Mouse (Mus musculus) left cerebral cortex, adult 18-20 months (tissue): Measurements from ENCODE around the gene Pdzd2. TPM values are rescaled to one million over a fixed set of nuclear protein-coding genes. Genes with fewer than 3 reads are reported as not detected.
A peak's percentile ranks its signal among the peaks of the same experiment; 100 is the strongest.

Source experiments
- DNase-seq, 2 experiments: peaks; one replicate each; pipeline ENCODE4 v3.0.0; 2021 to 2022; ENCODE audit warnings: low spot score in 2 of 2, mixed read lengths in 1 of 2
- total RNA-seq, 2 experiments: library from RNA; stranded (reverse); gene quantifications; 2 replicates each; pipeline ENCODE4 v1.2.3; 2021

Gene Pdzd2
- total RNA-seq, 2 experiments from 2014 or later, result 59.8 to 64.7 TPM

- DNase-seq, result no peak
Observed at GRCm38 (mm10) chr15:12678540-12679112, 61.1 kb downstream of the Pdzd2 start.

GRCm38 (mm10) chr15:12675366-12675765 is 64.4 kb downstream of the Pdzd2 start:
- DNase-seq, result no peak

- DNase-seq, result no peak
Observed at GRCm38 (mm10) chr15:12674026-12674425, 65.7 kb downstream of the Pdzd2 start.

DNA sequence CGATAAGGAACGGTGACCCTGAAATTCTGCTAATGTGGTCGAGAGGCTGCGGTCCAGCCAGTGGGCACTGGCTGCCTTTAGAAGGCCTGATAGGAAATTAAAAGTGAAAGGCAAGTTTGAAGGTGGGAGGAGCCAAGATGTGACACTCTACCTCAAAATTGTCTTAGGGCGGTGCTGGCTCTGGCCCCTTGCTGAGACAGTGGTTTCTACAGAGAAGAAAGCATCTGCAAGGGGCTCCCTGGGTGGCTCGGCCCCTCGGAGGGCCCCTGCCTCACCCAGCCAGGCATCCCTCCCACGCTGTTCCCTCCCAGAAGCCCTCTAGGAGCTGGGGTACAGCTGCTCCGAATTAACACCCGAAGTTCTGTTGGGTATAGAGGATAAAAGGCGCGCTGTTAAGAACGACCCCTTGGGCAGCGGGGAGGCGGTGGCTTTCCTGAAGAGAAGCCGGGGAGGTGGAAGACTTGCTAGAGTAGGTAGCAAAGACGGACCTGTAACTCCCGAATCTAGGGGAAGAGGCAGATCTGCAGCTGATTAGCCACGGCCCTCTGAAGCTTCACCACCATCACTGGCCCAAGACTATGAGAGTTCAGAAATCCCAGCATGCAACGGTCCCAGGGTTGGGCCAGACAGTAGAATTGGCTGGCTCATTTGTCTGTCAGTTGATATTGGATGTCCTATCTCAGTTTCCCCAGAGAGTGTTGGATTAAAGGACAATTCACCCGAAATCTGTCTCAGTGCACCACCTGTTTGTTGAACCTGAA is 71.8 kb downstream of the Pdzd2 start:
- no peak for DNase-seq

- no peak for DNase-seq
Observed at GRCm38 (mm10) chr15:12665946-12666345, 73.8 kb downstream of the Pdzd2 start.

DNA sequence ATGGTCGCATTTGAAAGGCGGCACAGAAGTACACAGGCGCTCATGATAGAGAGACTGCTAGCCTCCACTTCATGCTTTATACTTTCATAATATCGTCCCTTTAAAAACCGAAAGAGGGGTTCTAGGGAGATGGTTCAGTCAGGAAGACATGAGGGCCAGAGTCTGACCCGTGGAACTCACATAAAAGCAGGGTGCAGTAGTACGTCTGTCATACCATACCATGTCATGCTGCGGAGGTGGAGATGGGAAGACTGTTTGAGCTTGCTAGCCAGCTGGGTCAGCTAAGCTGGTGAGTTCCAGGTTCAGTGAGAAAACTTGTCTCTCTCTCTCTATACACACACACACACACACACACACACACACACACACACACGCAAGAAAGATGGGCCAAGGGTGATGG is 76.4 kb downstream of the Pdzd2 start:
- DNase-seq, result no peak

GRCm38 (mm10) chr15:12660320-12660719 is 79.4 kb downstream of the Pdzd2 start:
- no peak for DNase-seq

DNA sequence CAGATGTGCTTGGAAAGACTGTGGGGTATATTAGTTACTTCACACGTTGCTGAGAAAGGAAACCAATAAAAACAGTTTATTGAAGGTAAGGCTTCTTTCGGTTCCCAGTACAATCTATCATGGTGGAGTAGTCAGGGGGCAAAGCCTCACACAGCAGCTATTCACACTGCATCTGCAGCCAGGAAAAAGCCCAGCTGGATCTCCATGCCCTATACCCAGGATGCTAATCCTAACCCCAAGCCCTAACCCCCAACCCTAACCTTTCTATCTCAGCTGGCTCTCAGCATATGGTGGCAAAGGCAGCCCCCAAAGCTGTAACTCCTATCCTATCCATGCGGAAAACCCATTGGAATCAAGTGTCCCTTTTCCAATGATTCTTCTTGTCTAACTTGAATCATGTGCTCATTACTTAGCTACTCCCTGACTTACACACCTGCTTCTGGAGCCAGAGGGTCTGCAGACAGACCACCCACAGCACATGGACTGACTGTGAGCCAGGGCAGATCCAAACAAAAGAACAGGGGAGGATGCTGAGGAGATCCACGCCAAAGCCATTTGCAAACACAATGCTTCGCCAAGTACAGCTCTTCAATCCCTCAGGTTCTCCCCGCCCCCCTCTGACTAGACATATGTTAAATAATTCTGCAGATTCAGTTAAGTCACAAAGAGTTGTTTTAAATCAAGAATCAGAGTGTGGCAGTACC is 83.6 kb downstream of the Pdzd2 start:
- no peak for DNase-seq

- no peak for DNase-seq
Observed at GRCm38 (mm10) chr15:12655316-12655715, 84.4 kb downstream of the Pdzd2 start.

GRCm38 (mm10) chr15:12652336-12653031 is 87.2 kb downstream of the Pdzd2 start:
- no peak for DNase-seq

- no peak for DNase-seq
Observed at GRCm38 (mm10) chr15:12650236-12650635, 89.5 kb downstream of the Pdzd2 start.

DNA sequence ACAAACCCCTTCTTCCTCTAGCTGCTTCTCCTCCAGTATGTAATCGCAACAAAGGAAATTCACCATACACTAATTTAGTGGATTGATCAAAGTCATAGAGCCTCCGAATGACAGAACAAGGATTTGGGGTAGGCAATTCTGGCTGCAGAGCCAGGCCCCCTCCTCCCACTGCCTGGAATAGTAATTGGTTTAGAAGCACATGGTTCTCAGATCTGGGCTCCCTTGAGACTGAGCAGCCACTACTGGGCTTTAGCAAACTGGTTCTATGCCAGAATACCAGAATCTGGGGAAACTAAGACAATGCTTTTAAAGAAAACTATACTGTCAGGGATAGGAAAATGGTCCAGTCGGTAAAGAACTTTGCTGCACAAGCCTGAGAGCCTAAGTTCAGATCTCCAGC is 90.0 kb downstream of the Pdzd2 start:
- DNase-seq, result no peak

GRCm38 (mm10) chr15:12649131-12649530 is 90.6 kb downstream of the Pdzd2 start:
- no peak for DNase-seq

- peak; percentile 54 to 70 for DNase-seq
Observed at GRCm38 (mm10) chr15:12640755-12641154, 99.0 kb downstream of the Pdzd2 start.

DNA sequence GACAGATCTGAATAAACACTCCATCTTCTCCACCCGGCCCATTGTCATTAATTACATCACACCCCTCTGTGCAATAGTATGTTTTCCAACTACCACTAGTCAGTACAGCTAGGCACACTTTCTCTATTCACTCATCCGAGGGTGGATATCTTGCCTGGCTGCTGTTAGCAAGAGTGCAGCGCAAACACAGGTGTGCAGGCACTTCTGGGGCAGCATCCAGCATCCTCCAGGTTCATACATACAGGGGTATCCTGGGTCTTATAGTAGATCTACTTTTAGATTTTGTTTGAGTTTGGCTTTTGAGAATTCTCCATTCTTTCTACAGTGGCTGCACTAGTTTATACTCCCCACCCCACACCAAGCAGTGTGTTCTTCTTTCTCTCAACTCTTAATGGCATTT is 99.9 kb downstream of the Pdzd2 start:
- DNase-seq, result no peak

DNA sequence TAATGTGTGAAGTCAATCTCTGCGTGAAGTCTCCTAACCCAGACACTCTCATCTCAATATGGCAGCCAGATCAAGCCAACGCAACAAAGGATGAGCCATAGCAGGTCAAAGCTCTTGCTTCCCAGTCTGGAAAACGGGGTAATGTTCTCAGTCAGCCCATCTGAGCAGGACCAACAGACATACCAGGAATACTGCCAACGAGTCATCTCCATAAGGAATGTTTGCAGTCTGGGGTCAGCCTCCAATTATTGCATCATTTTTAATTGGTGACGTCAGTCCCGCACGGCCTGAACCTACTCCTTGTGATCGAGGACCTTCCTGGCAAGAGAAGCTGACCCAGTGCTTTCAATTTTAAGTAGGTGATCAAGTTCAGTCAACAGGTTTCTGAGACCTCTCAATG is 100.5 kb downstream of the Pdzd2 start:
- no peak for DNase-seq

DNA sequence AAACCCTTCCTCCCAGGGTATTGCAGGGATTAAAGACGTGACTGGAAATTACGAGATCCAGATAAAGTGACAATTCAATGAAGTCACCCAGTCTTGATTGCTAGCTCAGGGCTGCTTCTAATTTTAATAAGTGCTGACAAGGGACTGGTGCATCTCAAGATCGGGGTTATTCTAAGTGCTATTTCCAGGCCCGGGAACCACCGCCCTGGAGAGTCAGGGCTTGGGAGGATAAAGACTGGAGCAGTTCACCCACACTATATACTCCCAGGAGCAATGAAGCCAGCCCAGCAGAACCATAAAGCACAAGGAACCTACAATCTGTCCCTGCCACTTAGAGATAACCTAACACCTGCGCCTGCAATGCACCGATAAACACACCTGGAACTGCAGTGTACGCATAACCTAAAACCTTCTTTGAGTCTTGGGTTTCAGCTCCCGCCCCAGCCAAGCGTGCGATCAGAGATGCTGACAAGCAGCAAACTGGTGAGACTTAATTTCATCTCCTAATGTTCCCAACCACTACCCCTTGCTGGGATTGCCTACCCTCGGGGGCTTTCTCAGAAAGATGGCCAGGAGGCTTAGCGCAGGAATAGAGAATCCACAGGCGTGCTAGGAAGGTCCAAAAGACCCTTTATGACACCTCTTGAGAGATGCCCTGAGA is 101.2 kb downstream of the Pdzd2 start:
- no peak for DNase-seq

GRCm38 (mm10) chr15:12637511-12637910 is 102.2 kb downstream of the Pdzd2 start:
- DNase-seq, result no peak

GRCm38 (mm10) chr15:12636386-12636785 is 103.3 kb downstream of the Pdzd2 start:
- DNase-seq, result no peak

GRCm38 (mm10) chr15:12634921-12635320 is 104.8 kb downstream of the Pdzd2 start:
- no peak for DNase-seq

DNA sequence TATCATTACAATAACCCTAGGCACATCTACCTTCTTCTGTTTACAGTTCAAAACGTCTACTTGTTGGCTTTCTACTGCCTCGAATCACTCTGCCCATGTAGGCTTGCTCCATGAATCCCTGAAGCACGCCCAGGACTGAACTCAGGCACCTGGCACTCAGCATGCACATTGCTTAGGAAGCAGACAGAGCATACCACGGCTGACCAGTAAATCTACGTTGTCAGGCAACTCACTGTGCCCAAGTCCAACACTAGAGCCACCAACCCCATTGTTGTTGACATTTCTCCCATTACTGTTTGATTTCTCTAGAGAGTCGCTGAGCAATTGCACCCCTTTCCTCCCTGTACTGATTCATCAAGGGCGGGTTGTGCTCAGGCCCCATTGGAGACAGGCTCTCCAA is 110.6 kb downstream of the Pdzd2 start:
- DNase-seq, result no peak
